Mouse (Mus musculus) cerebellum, adult 2 months (tissue): ENCODE data around the gene Cdk17. TPM values are rescaled to one million over a fixed set of nuclear protein-coding genes. Genes with fewer than 3 reads are reported as not detected.
A peak's percentile ranks its signal among the peaks of the same experiment; 100 is the strongest.

ENCODE experiments used
- DNase-seq, 2 experiments: peaks; one replicate each; pipeline ENCODE4 v3.0.0; 2021
- H3K27ac ChIP-seq: fragments of 200-500 bp; 2 replicates; pipeline ENCODE4 v1.5.1; 2012; ENCODE audit warnings: low read length, control low read depth, inconsistent platforms; ENCODE audit not compliant: insufficient read depth
- H3K27me3 ChIP-seq: fragments of 200-500 bp; 2 replicates; pipeline ENCODE4 v1.6.1; 2012; ENCODE audit warnings: inconsistent platforms, mild to moderate bottlenecking, low read length, moderate library complexity; ENCODE audit not compliant: control insufficient read depth, insufficient read depth
- H3K4me1 ChIP-seq: fragments of 200-500 bp; 2 replicates; pipeline ENCODE4 v1.6.1; 2011; ENCODE audit warnings: low read length; ENCODE audit not compliant: control insufficient read depth, insufficient read depth
- H3K4me3 ChIP-seq: fragments of 200-500 bp; replicated peaks from 2 replicates; pipeline ENCODE3; 2011; ENCODE audit warnings: mild to moderate bottlenecking, low read depth, low read length, control low read depth; ENCODE audit not compliant: insufficient read depth
- CTCF ChIP-seq: fragments of 200-500 bp; IDR thresholded peaks from 2 replicates; pipeline ENCODE4 v1.5.1; 2011; ENCODE audit warnings: low read depth, mild to moderate bottlenecking, control low read depth, low read length, moderate library complexity, borderline replicate concordance; ENCODE audit not compliant: insufficient read depth
- POLR2A ChIP-seq: fragments of 200-500 bp; IDR thresholded peaks from 2 replicates; pipeline ENCODE4 v1.6.1; 2011; ENCODE audit warnings: low read length, control low read depth, borderline replicate concordance; ENCODE audit not compliant: insufficient read depth
- WGBS: fragments of 180-500 bp; shearing (Covaris S2); methylation state at CpG from one replicate; pipeline ENCODE4 v1.1.7; 2018; 5-methylcytosine and 5-hydroxymethylcytosine counted together
- polyA plus RNA-seq: library from polyadenylated mRNA; depleted of rRNA; stranded (reverse); fragments of >200 nt; gene quantifications from 2 replicates; pipeline ENCODE4 v1.2.3, GENCODE M21; 2012

Cdk17 gene
- polyA plus RNA-seq, 1 experiment, result 63.1 TPM

DNA sequence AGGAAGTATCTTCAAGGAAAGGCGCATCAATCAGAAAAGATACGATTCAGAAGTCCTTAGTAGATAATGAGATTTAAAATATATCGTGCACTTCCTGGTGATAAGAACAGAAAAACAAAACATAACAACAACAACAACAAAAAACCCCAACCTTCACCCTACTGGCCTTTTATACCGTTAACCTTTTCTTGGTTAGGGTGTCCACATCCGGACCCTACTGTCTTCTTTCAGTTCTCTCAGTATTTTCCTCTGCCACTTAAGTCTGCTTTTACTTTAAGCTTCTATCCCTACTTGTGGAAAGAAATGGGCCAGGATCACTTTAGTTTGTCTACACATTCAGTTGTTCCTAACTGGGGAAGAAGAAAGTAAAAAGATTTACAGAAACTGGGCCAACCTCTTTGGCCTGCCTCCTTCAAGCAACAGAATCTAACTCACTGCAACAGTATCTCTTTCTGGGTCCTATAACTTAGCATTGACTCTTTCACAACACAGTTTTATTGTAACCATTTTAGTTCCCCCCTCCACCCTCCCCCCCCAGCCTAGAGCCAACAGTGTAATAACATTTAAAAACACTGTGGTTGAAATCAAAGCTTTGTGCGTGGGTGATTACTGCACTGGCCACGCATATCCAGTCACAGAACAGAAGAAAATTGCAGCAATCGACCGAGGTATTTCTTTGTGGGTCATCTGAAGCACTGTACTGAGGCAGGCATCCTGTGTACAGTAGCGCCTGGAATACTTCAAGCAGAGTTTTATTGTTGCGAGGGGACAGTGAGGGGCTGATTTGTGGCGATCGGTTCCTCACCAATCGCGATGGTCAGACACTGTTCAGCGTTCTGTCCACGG, 801 bp upstream of the Cdk17 start:
- H3K4me1 ChIP-seq, result peaks cover 6% of the 10 kb centered on the region; the same call in 1 of the 2 replicates
- DNase-seq, result no peak
- H3K4me3 ChIP-seq, result peak overlapping the region; percentile 78
- TF ChIP-seq CTCF (no peak), POLR2A (no peak)
- WGBS, result 31% methylated on average over 17 of the region's 17 CpGs
- no peak overlapping the region for H3K27ac ChIP-seq
- H3K27me3 ChIP-seq, result no peaks in the 10 kb centered on the region

DNA sequence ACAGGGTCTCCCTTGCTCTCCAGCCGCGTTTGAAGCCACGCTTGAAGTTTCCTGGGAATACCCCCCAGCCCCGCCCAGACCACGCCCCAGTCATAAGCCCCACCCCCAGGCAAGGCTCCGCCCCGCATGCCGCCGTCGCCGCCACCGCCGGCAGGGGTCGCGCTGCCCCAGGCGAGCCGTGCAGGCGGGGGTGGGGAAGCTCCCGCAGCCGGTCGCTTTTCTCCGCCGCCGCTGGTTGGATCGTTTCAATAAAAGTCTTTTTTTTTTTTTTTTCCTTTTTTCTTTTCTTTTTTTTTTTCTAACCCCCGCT, 223 bp upstream of the Cdk17 start:
- Histone ChIP-seq H3K4me3 (peak overlapping the region; percentile 78), H3K27ac (peak overlapping the region; percentile 80), H3K27me3 (no peaks in the 10 kb centered on the region), H3K4me1 (peaks cover 6% of the 10 kb centered on the region; the same call in 1 of the 2 replicates)
- TF ChIP-seq CTCF (peak; percentile 68; the same call in 1 of the 2 replicates), POLR2A (peak; percentile 50; the same call in 1 of the 2 replicates)
- peak; percentile 82 to 88 for DNase-seq
- WGBS, result 3% methylated on average over 25 of the region's 26 CpGs

DNA sequence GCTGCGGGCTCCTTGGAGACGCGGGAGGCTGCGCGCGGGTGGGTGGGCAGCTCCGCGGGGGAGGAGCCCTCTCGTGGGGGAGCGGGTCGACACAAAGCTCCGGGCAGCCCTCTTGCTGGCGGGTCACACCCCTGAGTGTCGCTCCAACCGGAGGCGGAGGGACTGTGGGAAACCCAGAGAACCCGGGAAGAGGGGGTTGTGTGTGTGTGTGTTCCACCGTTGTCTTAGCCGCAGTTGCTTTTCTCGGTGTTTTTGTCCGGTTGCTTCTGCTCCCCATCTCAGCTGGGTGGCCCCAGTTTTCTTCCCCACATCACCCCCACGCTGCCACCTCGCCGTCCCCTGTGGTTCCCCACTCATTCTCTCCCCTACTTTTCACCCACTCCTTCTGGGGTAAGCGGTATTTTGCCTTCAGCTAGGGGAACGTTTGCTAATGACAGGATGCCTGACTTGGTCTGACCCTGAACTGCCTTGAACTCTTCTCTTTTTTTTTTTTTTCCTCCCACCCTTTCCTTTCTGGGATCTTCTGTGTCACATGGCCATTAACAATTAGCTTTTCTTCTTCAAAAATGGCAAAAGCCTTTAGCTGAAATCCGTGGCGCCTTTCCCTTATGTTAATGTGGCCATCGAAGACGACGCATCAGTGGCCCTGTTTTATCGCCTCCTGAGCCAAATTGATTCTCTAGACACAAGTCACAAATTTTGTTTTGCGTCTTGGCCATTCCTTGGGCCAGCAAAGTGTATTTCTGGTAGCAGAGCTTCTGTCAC, 1.0 kb downstream of the Cdk17 start:
- peak overlapping the region; percentile 78 for H3K4me3 ChIP-seq
- WGBS, result under 1% methylated on average over 33 of the region's 33 CpGs
- TF ChIP-seq POLR2A (no peak), CTCF (no peak)
- H3K27ac ChIP-seq, result peak overlapping the region; percentile 80
- peak; percentile 68 to 72 for DNase-seq
- H3K4me1 ChIP-seq, result peaks cover 6% of the 10 kb centered on the region
- no peaks in the 10 kb centered on the region for H3K27me3 ChIP-seq

DNA sequence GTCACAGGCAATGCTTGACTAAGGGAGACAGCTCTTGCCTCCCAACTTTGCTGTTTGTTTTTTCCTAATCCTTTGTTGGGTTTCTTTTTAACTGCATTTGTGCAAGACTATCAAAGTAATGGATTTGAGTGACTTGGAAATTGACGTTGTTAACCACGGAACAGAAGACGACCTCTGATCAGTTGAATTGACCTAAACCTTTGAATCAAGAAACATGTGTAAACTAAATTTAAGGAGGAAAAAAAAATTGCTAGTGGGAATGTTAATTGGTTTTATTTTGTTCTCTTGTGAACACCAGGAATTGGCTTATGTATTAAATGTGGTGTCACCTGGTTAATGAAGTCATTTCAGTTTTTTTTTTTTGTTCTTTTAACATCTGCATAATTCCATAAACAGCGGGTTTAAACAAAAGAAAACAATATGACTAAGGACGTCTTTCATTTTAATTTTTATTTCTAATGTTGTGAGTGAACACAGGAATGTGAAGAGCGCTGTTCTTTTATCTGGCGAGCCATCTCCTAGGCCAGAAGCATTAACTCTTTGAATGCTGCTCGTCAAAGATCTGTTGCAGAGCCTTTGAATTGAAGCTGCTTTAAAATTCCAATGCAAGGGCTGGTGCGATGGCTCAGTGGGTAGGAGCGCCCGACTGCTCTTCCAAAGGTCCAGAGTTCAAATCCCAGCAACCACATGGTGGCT, 1.7 kb downstream of the Cdk17 start:
- H3K27ac ChIP-seq, result peak overlapping the region; percentile 80
- peaks cover 9% of the 10 kb centered on the region for H3K4me1 ChIP-seq
- no peak for TF ChIP-seq POLR2A
- no peak for TF ChIP-seq CTCF
- peak overlapping the region; percentile 78 for H3K4me3 ChIP-seq
- DNase-seq, result no peak
- 5% methylated on average over 11 of the region's 11 CpGs for WGBS
- H3K27me3 ChIP-seq, result no peaks in the 10 kb centered on the region

DNA sequence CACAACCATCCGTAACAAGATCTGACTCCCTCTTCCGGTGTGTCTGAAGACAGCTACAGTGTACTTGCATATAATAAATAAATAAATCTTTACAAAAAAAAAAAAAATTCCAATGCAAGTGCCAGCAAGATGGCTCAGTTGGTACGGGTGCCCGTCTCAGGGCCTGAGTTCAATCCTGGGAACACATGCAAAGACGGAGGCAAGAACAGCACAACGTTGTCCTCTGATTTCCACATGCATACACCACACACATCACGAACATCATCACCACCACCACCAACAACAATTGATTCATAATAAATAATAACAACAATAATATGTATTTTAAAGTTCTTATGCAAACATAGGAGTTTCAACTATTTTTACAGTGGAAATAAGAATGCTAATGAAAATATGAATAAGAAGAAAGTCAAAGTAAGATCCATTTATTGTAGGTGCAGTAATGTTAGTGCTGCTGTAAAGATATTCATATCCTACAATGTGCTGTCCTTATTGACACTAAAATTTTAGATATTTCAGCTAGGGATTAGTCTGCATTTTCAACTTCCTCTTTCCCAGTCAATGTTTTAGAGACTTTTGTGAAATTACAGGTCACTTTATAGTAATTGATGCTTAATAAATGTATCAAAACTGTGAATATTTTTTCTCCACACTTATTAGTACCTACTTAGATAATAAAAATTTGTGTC, 2.4 kb downstream of the Cdk17 start:
- 14% methylated on average over 7 of the region's 7 CpGs for WGBS
- no peak for DNase-seq

DNA sequence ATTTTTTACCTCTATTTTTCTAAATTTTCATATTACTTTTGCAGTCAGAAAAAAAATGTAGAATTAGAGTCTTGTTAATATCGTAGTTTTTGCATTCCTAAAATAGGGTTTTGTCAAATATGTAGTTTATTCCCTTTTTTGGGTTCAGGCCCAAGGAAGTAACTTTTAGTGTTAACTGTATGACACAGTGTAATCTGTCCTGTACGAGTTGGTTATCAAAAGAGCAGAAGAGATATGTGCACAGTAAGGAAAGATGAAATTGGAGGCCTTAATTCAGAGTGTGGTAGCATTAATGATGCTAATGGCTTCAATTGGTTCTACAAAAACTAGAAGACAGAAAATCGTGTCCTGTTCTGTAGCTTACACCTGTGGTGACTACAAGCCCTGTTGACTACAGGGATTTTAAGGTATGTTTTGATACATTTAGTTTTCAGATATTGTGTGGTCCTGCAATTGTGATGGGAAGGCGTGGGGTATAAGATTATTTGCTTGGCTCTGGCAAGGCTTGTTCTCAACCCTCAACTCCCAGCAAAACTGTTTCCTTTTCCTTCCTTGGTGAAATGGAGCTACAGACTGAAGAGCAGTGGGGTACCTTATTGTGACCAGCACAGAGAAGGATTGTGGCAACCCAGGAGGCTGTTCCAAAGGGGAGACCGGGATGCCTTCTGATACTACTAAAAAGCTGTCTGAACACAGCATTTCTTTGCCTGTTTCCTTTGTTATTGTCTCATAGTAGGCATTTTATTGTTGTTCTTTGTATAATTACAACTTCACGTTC, 3.2 kb downstream of the Cdk17 start:
- DNase-seq, result peak in 1 of 2 experiments; percentile 28
- 27% methylated on average over 6 of the region's 6 CpGs for WGBS
- H3K27ac ChIP-seq, result peak overlapping the region; percentile 40; the same call in 1 of the 2 replicates
- no peaks in the 10 kb centered on the region for H3K27me3 ChIP-seq
- no peak for TF ChIP-seq CTCF
- TF ChIP-seq POLR2A, result no peak
- peaks cover 15% of the 10 kb centered on the region for H3K4me1 ChIP-seq
- H3K4me3 ChIP-seq, result peak overlapping the region; percentile 38

More for the DNA sequence above, 2.4 kb downstream of the Cdk17 start:
- Histone ChIP-seq H3K27me3 (no peaks in the 10 kb centered on the region), H3K4me3 (peak overlapping the region; percentile 57), H3K4me1 (peaks cover 12% of the 10 kb centered on the region), H3K27ac (no peak overlapping the region)
- no peak for TF ChIP-seq CTCF
